Mouse (Mus musculus) thymus, adult 2 months (tissue): ENCODE measurements at regions not wholly inside any gene's neighbourhood (a gene's known extent, or its start where the extent isn't known, plus 50 kb on each side); places are given as distances from the start of the nearest gene placed in this dataset.

Source experiments
- DNase-seq: peaks from one replicate; pipeline ENCODE4 v3.0.0; 2021
- H3K27ac ChIP-seq: fragments of 200-500 bp; 2 replicates; pipeline ENCODE4 v1.5.1; 2012; ENCODE audit warnings: low read length, control low read depth; ENCODE audit not compliant: control insufficient read depth, insufficient read depth
- H3K27me3 ChIP-seq: fragments of 200-500 bp; 2 replicates; pipeline ENCODE4 v1.6.1; 2012; ENCODE audit warnings: mild to moderate bottlenecking, low read length, moderate library complexity, mixed read lengths; ENCODE audit not compliant: control insufficient read depth, insufficient read depth
- H3K36me3 ChIP-seq: fragments of 200-500 bp; 2 replicates; pipeline ENCODE4 v1.6.1; 2012; ENCODE audit warnings: mild to moderate bottlenecking, low read length, moderate library complexity; ENCODE audit not compliant: control insufficient read depth, insufficient read depth
- H3K4me1 ChIP-seq: fragments of 200-500 bp; replicated peaks from 2 replicates; pipeline ENCODE4 v1.6.1; 2012; ENCODE audit warnings: low read length; ENCODE audit not compliant: control insufficient read depth, insufficient read depth
- H3K4me3 ChIP-seq: fragments of 200-500 bp; 2 replicates; pipeline ENCODE4 v1.5.1; 2012; ENCODE audit warnings: mild to moderate bottlenecking, low read length, control low read depth, moderate library complexity; ENCODE audit not compliant: control insufficient read depth, insufficient read depth
- CTCF ChIP-seq: fragments of 200-500 bp; IDR thresholded peaks from 2 replicates; pipeline ENCODE4 v1.5.1; 2012; ENCODE audit warnings: mild to moderate bottlenecking, control low read depth, low read length, moderate library complexity, borderline replicate concordance; ENCODE audit not compliant: control insufficient read depth, poor library complexity, insufficient read depth; ENCODE audit errors: extremely low read depth
- POLR2A ChIP-seq: fragments of 200-500 bp; IDR thresholded peaks from 2 replicates; pipeline ENCODE4 v1.6.1; 2012; ENCODE audit warnings: mild to moderate bottlenecking, low read length, control low read depth, moderate library complexity; ENCODE audit not compliant: control insufficient read depth, poor library complexity, insufficient read depth; ENCODE audit errors: extremely low read depth
- WGBS: fragments of 180-500 bp; shearing (Covaris S2); methylation state at CpG from one replicate; pipeline ENCODE4 v1.1.7; 2018; 5-methylcytosine and 5-hydroxymethylcytosine counted together

- 72% methylated on average over 13 of the region's 13 CpGs for WGBS
- no peak overlapping the region for H3K4me3 ChIP-seq
- peaks cover 6% of the 10 kb centered on the region; the same call in 1 of the 2 replicates for H3K4me1 ChIP-seq
- H3K27ac ChIP-seq: no peak overlapping the region
- H3K36me3 ChIP-seq: no peaks in the 10 kb centered on the region
- TF ChIP-seq POLR2A (no peak), CTCF (no peak)
- H3K27me3 ChIP-seq: no peaks in the 10 kb centered on the region
- no peak for DNase-seq
These were observed 192.8 kb downstream of the Opa1 start for GRCm38 (mm10) chr16:29771728-29772608.

GRCm38 (mm10) chr16:29772609-29772988, 193.5 kb downstream of the Opa1 start:
- Histone ChIP-seq H3K4me3 (no peak overlapping the region), H3K36me3 (no peaks in the 10 kb centered on the region), H3K27ac (no peak overlapping the region), H3K4me1 (peaks cover 6% of the 10 kb centered on the region; the same call in 1 of the 2 replicates), H3K27me3 (no peaks in the 10 kb centered on the region)
- WGBS: 53% methylated on average over 12 of the region's 12 CpGs
- no peak for DNase-seq
- TF ChIP-seq POLR2A (no peak), CTCF (no peak)

GRCm38 (mm10) chr16:29773056-29773455, 193.9 kb downstream of the Opa1 start:
- no peak for TF ChIP-seq POLR2A
- TF ChIP-seq CTCF: no peak
- no peak for DNase-seq
- Histone ChIP-seq H3K4me3 (no peak overlapping the region), H3K4me1 (peaks cover 6% of the 10 kb centered on the region; the same call in 1 of the 2 replicates), H3K27me3 (no peaks in the 10 kb centered on the region), H3K27ac (no peak overlapping the region), H3K36me3 (no peaks in the 10 kb centered on the region)
- WGBS: 94% methylated on average over 6 of the region's 6 CpGs

- H3K4me3 ChIP-seq: no peak overlapping the region
- WGBS: 87% methylated on average over 2 of the region's 2 CpGs
- no peaks in the 10 kb centered on the region for H3K36me3 ChIP-seq
- TF ChIP-seq CTCF (no peak), POLR2A (no peak)
- H3K4me1 ChIP-seq: peaks cover 6% of the 10 kb centered on the region; the same call in 1 of the 2 replicates
- DNase-seq: no peak
- no peak overlapping the region for H3K27ac ChIP-seq
- no peaks in the 10 kb centered on the region for H3K27me3 ChIP-seq
These were observed 195.8 kb downstream of the Opa1 start for GRCm38 (mm10) chr16:29774949-29775348.

GRCm38 (mm10) chr16:29775879-29776278, 196.7 kb downstream of the Opa1 start:
- peaks cover 6% of the 10 kb centered on the region; the same call in 1 of the 2 replicates for H3K4me1 ChIP-seq
- no peaks in the 10 kb centered on the region for H3K36me3 ChIP-seq
- DNase-seq: no peak
- no peak overlapping the region for H3K4me3 ChIP-seq
- TF ChIP-seq POLR2A (no peak), CTCF (no peak)
- 29% methylated on average over 5 of the region's 5 CpGs for WGBS
- no peaks in the 10 kb centered on the region for H3K27me3 ChIP-seq
- no peak overlapping the region for H3K27ac ChIP-seq

- Histone ChIP-seq H3K4me3 (no peak overlapping the region), H3K27me3 (no peaks in the 10 kb centered on the region), H3K4me1 (peaks cover 9% of the 10 kb centered on the region), H3K27ac (no peak overlapping the region), H3K36me3 (no peaks in the 10 kb centered on the region)
- TF ChIP-seq POLR2A (no peak), CTCF (no peak)
- 46% methylated on average over 4 of the region's 4 CpGs for WGBS
- DNase-seq: no peak
These were observed 203.3 kb downstream of the Opa1 start for GRCm38 (mm10) chr16:29782441-29782840.

GRCm38 (mm10) chr16:29785114-29785513, 206.0 kb downstream of the Opa1 start:
- Histone ChIP-seq H3K4me3 (no peak overlapping the region), H3K4me1 (peaks cover 9% of the 10 kb centered on the region), H3K36me3 (no peaks in the 10 kb centered on the region), H3K27ac (no peak overlapping the region), H3K27me3 (no peaks in the 10 kb centered on the region)
- DNase-seq: no peak
- TF ChIP-seq CTCF (no peak), POLR2A (no peak)
- WGBS: 99% methylated on average over 3 of the region's 3 CpGs
